Mouse (Mus musculus): ENCODE measurements around the gene Trim2.

DNA sequence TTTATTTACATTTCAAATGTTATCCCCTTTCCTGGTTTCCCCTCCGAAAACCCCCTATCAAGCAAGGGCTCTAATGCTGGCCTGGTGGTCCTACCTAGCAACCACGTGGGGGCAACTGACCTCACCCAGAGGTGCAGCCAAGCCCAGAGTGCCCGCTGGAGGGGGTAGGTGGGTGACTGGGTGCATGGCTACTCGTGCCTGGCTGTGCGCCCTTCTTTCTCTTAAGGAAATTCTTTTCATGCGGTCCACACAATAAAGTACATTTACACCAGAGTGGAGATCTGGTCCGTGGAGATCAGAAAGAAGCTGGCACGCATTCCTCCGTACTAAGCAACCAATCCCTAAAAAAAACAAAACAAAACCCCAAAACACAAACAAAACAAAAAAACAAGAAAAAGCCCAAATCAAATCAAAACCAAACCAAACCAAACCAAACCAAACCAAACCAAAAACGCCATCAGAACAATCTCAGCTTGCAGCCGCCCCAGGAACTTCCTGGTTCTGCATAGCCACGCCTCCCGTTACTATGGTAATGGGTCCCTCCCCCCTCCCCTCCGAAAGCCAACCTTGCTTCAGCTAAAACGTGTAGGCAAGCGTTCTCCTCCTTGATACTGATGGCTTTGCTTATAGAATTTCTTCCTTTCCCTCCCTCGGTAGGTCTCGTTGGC lies 78.3 kb downstream of the Trim2 start:
- TF ChIP-seq CTCF (IDR thresholded peaks at IDR 0.05; ENCODE audit: control insufficient read depth, insufficient read depth, insufficient read length) (no peak), MAX (IDR thresholded peaks at IDR 0.05) (no peak), USF1 (IDR thresholded peaks at IDR 0.05; ENCODE audit: low read depth) (no peak), MYOG (IDR thresholded peaks at IDR 0.05; ENCODE audit: control insufficient read depth, extremely low read depth, insufficient read length) (no peak), MYOD1 (IDR thresholded peaks at IDR 0.05; ENCODE audit: control insufficient read depth, insufficient read length, low read depth) (no peak), CEBPB (IDR thresholded peaks at IDR 0.05; ENCODE audit: low read depth) (no peak)

Measured in C2C12 (cell line).